ENCODE assay signal across 14 mouse cellular contexts in genomic region chr10:100700281-100701205, GRCm38 (mm10).
DNase-seq lines count a peak whose midpoint lies in the region; ATAC-seq and TF ChIP-seq lines count a peak whose summit lies in the region.
"Had no signal": no experiment of that assay in that cellular context is flagged by ENCODE, and none has a peak within 500 bp of the region (broad histone marks: within the 10 kb centered on the region; RNA-seq: fewer than 3 reads in every experiment).

No protein-coding gene starts in this region.

- TF ChIP-seq POLR2A in lung, adult 2 months (IDR thresholded peaks at IDR 0.05; ENCODE audit: borderline replicate concordance, extremely low read depth, low read depth, low read length): no peak

- 64% methylated on average over 10 of the region's 10 CpGs for WGBS in lung, adult 2 months

- peak; percentile 30 for ATAC-seq in granulocyte monocyte progenitor cell, adult 5-6 weeks (replicated peaks; ENCODE audit: poor library complexity, severe bottlenecking)
- ATAC-seq: intestine, embryonic 15.5 days; liver, embryonic 12.5 days; midbrain, embryonic 16.5 days had no signal

- no peaks in the 10 kb centered on the region for H3K4me1 ChIP-seq in lung, adult 2 months (ENCODE audit: control insufficient read depth, insufficient read depth, low read length)
- H3K4me1 ChIP-seq: embryonic facial prominence, embryonic 15.5 days; intestine, embryonic 15.5 days; liver, embryonic 12.5 days; neural tube, embryonic 13.5 days had no signal

- DNase-seq in heart, postnatal 10 days: peak; percentile 22
- DNase-seq in heart, adult 18-20 months: no peak
- DNase-seq in lung, postnatal 36 days: peak; percentile 1
- DNase-seq in lung, adult 2 months: no peak
- DNase-seq in skeletal muscle tissue, adult 2 months (ENCODE audit: low read depth, low spot score): peak; percentile 7
- no peak for DNase-seq in right cerebral cortex, postnatal 4 days
- no peak for DNase-seq in adrenal gland, postnatal 25 days
- DNase-seq: kidney, postnatal 10 days had no signal

- no peak for TF ChIP-seq CTCF in lung, adult 2 months (IDR thresholded peaks at IDR 0.05; ENCODE audit: insufficient read depth, low read length)

- intact Hi-C loops in heart, postnatal 10 days (cut with DNase I): no loop called here

- H3K4me3 ChIP-seq in lung, adult 2 months (replicated peaks; ENCODE audit: extremely low read depth, low read depth, low read length): no peak overlapping the region
- H3K4me3 ChIP-seq: embryonic facial prominence, embryonic 15.5 days; intestine, embryonic 15.5 days; liver, embryonic 12.5 days; neural tube, embryonic 13.5 days had no signal

Comparison
In these comparisons a context has a peak if more than half of its experiments do, and no peak if none do; other contexts are left out.
1. DNase-seq: peak in heart, postnatal 10 days (2 of 2), lung, postnatal 36 days (single experiment) and skeletal muscle tissue, adult 2 months (single experiment); none in heart, adult 18-20 months (0 of 2), lung, adult 2 months (single experiment), right cerebral cortex, postnatal 4 days (single experiment) and adrenal gland, postnatal 25 days (single experiment).